In genomic region chr15:78491301-78491700, GRCm38 (mm10) we compare ENCODE assay signal across 30 mouse cellular contexts. TPM values are rescaled to one million over a fixed set of nuclear protein-coding genes. Genes with fewer than 3 reads are reported as not detected.
"Had no signal": no experiment of that assay in that cellular context is flagged by ENCODE, and none has a peak within 500 bp of the region (broad histone marks: within the 10 kb centered on the region; RNA-seq: fewer than 3 reads in every experiment).

No protein-coding gene starts in this region.

- DNase-seq: gastrocnemius, postnatal 14 days; gastrocnemius, postnatal 36 days; heart, adult 11 months; heart, adult 2 months; heart, postnatal 14 days; heart, postnatal 36 days; kidney, adult 11 months; kidney, adult 2 months; kidney, adult 9 months; kidney, postnatal 14 days; kidney, postnatal 36 days; layer of hippocampus, adult 9-11 months; layer of hippocampus, postnatal 36 days; left cerebral cortex, postnatal 4 days had no signal

- H3K9ac ChIP-seq: heart, embryonic 13.5 days; heart, embryonic 15.5 days; hindbrain, embryonic 13.5 days; hindbrain, embryonic 15.5 days; kidney, embryonic 15.5 days; limb, embryonic 12.5 days; limb, embryonic 15.5 days; liver, embryonic 12.5 days; liver, embryonic 14.5 days had no signal

- H3K27ac ChIP-seq: heart, adult 2 months; heart, embryonic 13.5 days; heart, embryonic 15.5 days; hindbrain, embryonic 13.5 days; hindbrain, embryonic 15.5 days; hindbrain, postnatal 0 days; kidney, embryonic 15.5 days; kidney, postnatal 0 days; limb, embryonic 15.5 days; liver, embryonic 12.5 days; liver, embryonic 14.5 days had no signal

- H3K4me2 ChIP-seq: heart, embryonic 11.5 days; heart, embryonic 13.5 days; heart, embryonic 15.5 days; hindbrain, embryonic 13.5 days; hindbrain, embryonic 15.5 days; kidney, embryonic 15.5 days; limb, embryonic 12.5 days; limb, embryonic 15.5 days; liver, embryonic 12.5 days had no signal

- H3K4me1 ChIP-seq: heart, embryonic 13.5 days; heart, embryonic 15.5 days; hindbrain, embryonic 13.5 days; hindbrain, embryonic 15.5 days; kidney, embryonic 15.5 days; liver, embryonic 12.5 days had no signal

- H3K4me3 ChIP-seq: heart, adult 2 months; heart, embryonic 13.5 days; heart, embryonic 15.5 days; hindbrain, embryonic 13.5 days; hindbrain, embryonic 15.5 days; kidney, embryonic 15.5 days; limb, embryonic 12.5 days; limb, embryonic 15.5 days; liver, embryonic 12.5 days had no signal

- H3K9me3 ChIP-seq: heart, embryonic 13.5 days; heart, embryonic 15.5 days; hindbrain, embryonic 13.5 days; hindbrain, embryonic 15.5 days; kidney, embryonic 15.5 days; limb, embryonic 12.5 days; limb, embryonic 15.5 days; liver, embryonic 12.5 days had no signal

- H3K36me3 ChIP-seq: heart, embryonic 13.5 days; heart, embryonic 15.5 days; hindbrain, embryonic 13.5 days; hindbrain, embryonic 15.5 days; kidney, embryonic 15.5 days; limb, embryonic 12.5 days; limb, embryonic 15.5 days; liver, embryonic 12.5 days had no signal

- ATAC-seq: hindbrain, postnatal 0 days; intestine, embryonic 16.5 days; liver, embryonic 12.5 days had no signal

- H3K27me3 ChIP-seq: hindbrain, embryonic 13.5 days; hindbrain, embryonic 15.5 days; kidney, embryonic 15.5 days; limb, embryonic 15.5 days had no signal

RNA-seq across cellular contexts. Expression of gene Il2rb, which starts 3.8 kb away (rescaled TPM):
- polyA plus RNA-seq: heart, embryonic 11.5 days; hindbrain, embryonic 11.5 days had no signal

RNA-seq across cellular contexts. Expression of gene Tmprss6, which starts 22.9 kb away (rescaled TPM):
- polyA plus RNA-seq: heart, adult 2 months had no signal

RNA-seq across cellular contexts. Expression of gene Sstr3, which starts 53.2 kb away (rescaled TPM):
- polyA plus RNA-seq: gonadal fat pad, adult 2 months; heart, adult 2 months; heart, embryonic 13.5 days; liver, adult 2 months had no signal
